Mouse (Mus musculus) mature B cell (primary cell): ENCODE data around the gene Rpl5.
"Not testable (repeated sequence)": the region's sequence is repeated elsewhere in the genome, so short reads cannot be mapped to it uniquely, and the experiment has no call there.

Source experiments
- in situ Hi-C: fragments of 300-500 bp; cut with MboI; formaldehyde crosslinking; loops from 2 replicates; pipeline ENCODE4 v1.14.3; 2019

The Rpl5 gene

GRCm38 (mm10) chr5:107901014-107901615, 813 bp downstream of the Rpl5 start:
- in situ Hi-C loops = no loop called here

GRCm38 (mm10) chr5:107904325-107904724, 4.0 kb downstream of the Rpl5 start:
- in situ Hi-C loops = no loop called here

GRCm38 (mm10) chr5:107908514-107909110, 8.3 kb downstream of the Rpl5 start:
- in situ Hi-C loops = no loop called here

GRCm38 (mm10) chr5:107909668-107910067, 9.4 kb downstream of the Rpl5 start:
- in situ Hi-C loops = no loop called here

GRCm38 (mm10) chr5:107910084-107910616, 9.8 kb downstream of the Rpl5 start:
- in situ Hi-C loops = no loop called here

GRCm38 (mm10) chr5:107911012-107911411, 10.7 kb downstream of the Rpl5 start:
- in situ Hi-C loops = no loop called here

GRCm38 (mm10) chr5:107915280-107915679, 15.0 kb downstream of the Rpl5 start:
- in situ Hi-C loops = no loop called here

- in situ Hi-C loops = loop anchor here (5.0 kb wide), 1 partner anchor 66 kb away; the partner anchor contains the start of gene Fam69a
Observed at GRCm38 (mm10) chr5:107921400-107922252, 21.3 kb downstream of the Rpl5 start.

- in situ Hi-C loops = loop anchor here (5.0 kb wide), 1 partner anchor 64 kb away; the partner anchor contains the start of gene Fam69a
Observed at GRCm38 (mm10) chr5:107922836-107923235, 22.5 kb downstream of the Rpl5 start.

- in situ Hi-C loops = loop anchor here (5.0 kb wide), 1 partner anchor 63 kb away; the partner anchor contains the start of gene Fam69a
Observed at GRCm38 (mm10) chr5:107924564-107924963, 24.3 kb downstream of the Rpl5 start.

GRCm38 (mm10) chr5:107926550-107927249, 26.4 kb downstream of the Rpl5 start:
- in situ Hi-C loops = no loop called here

- in situ Hi-C loops = no loop called here
Observed at GRCm38 (mm10) chr5:107932556-107932955, 32.3 kb downstream of the Rpl5 start.

GRCm38 (mm10) chr5:107933202-107933974, 33.1 kb downstream of the Rpl5 start:
- in situ Hi-C loops = no loop called here

- in situ Hi-C loops = no loop called here
Observed at GRCm38 (mm10) chr5:107934770-107935543, 34.7 kb downstream of the Rpl5 start.

- in situ Hi-C loops = no loop called here
Observed at GRCm38 (mm10) chr5:107936625-107937389, 36.5 kb downstream of the Rpl5 start.

- in situ Hi-C loops = not testable (repeated sequence)
Observed at GRCm38 (mm10) chr5:107938483-107938882, 38.2 kb downstream of the Rpl5 start.

- in situ Hi-C loops = no loop called here
Observed at GRCm38 (mm10) chr5:107938886-107939285, 38.6 kb downstream of the Rpl5 start.

- in situ Hi-C loops = no loop called here
Observed at GRCm38 (mm10) chr5:107939701-107940100, 39.4 kb downstream of the Rpl5 start.

- in situ Hi-C loops = no loop called here
Observed at GRCm38 (mm10) chr5:107941222-107941621, 40.9 kb downstream of the Rpl5 start.
